Mouse (Mus musculus) neural tube, embryonic 13.5 days (tissue): Measurements from ENCODE around the gene Lamb3. TPM values are rescaled to one million over a fixed set of nuclear protein-coding genes. Genes with fewer than 3 reads are reported as not detected.

Experiments used
- ATAC-seq: fragments of 200-750 bp; cut with Nextera tagmentation; 2 replicates; pipeline ENCODE4 v1.8.0; 2017; ENCODE audit warnings: low read depth, mild to moderate bottlenecking, moderate TSS enrichment, moderate library complexity
- H3K27ac ChIP-seq: fragments of 300-500 bp; sonication (generic); replicated peaks from 2 replicates; pipeline ENCODE4 v1.5.1; 2015; ENCODE audit warnings: moderate library complexity, mild to moderate bottlenecking, inconsistent platforms
- H3K27me3 ChIP-seq: fragments of 300-500 bp; sonication (generic); 2 replicates; pipeline ENCODE4 v1.6.1; 2015; ENCODE audit warnings: mild to moderate bottlenecking, inconsistent platforms
- H3K36me3 ChIP-seq: fragments of 300-500 bp; sonication (generic); 2 replicates; pipeline ENCODE4 v1.6.1; 2015; ENCODE audit warnings: mild to moderate bottlenecking, inconsistent platforms
- H3K4me1 ChIP-seq: fragments of 300-500 bp; sonication (generic); replicated peaks from 2 replicates; pipeline ENCODE4 v1.6.1; 2015; ENCODE audit warnings: inconsistent platforms
- H3K4me2 ChIP-seq: fragments of 300-500 bp; sonication (generic); 2 replicates; pipeline ENCODE4 v1.6.1; 2015; ENCODE audit warnings: inconsistent platforms, mild to moderate bottlenecking, moderate library complexity
- H3K4me3 ChIP-seq: fragments of 300-500 bp; sonication (generic); 2 replicates; pipeline ENCODE4 v1.5.1; 2015; ENCODE audit warnings: mild to moderate bottlenecking, inconsistent platforms
- H3K9ac ChIP-seq: fragments of 300-500 bp; sonication (generic); 2 replicates; pipeline ENCODE4 v1.6.1; 2015; ENCODE audit warnings: moderate library complexity, mild to moderate bottlenecking, inconsistent platforms
- H3K9me3 ChIP-seq: fragments of 300-500 bp; sonication (generic); 2 replicates; pipeline ENCODE4 v1.6.1; 2016; ENCODE audit warnings: inconsistent platforms
- WGBS: fragments of 180-500 bp; shearing (Covaris S2); methylation state at CpG from one replicate; pipeline ENCODE4 v1.1.7; 2015; 5-methylcytosine and 5-hydroxymethylcytosine counted together
- polyA plus RNA-seq: library from polyadenylated mRNA; unstranded; fragments of >200 nt; fragmentation: Nextera tagmentation; extraction: Ambion mirVana; gene quantifications from 2 replicates; pipeline ENCODE4 v1.2.1, GENCODE M21; 2015

Lamb3 gene
- polyA plus RNA-seq, 1 experiment from 2014 or later: 0.74 TPM

DNA sequence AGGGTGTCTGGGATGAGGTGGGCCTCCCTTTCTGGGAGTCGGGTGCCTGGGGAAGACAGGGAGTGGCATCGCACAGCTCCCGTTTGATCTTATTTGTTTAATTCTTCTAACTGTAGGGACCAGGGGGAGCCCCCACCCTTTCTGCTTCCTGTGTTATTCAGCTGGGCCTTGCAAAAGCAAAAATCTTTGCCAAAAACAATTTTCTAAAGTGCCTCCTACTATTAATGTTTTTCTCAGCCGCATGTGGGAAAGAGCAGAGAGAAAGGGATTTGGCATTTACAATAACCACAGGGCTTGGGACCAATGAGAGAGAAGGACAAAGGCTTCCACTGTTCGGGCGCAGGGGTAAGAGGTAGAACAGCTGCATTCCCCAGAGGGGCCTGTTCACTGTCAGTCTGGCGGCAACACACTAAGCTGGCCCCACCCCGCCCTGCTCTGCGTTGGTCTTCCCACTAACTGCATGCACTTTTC is 18.3 kb upstream of the Lamb3 start:
- Histone ChIP-seq H3K9ac (no peak overlapping the region), H3K9me3 (no peaks in the 10 kb centered on the region), H3K4me2 (no peak overlapping the region), H3K4me1 (peaks cover 15% of the 10 kb centered on the region), H3K27ac (peak overlapping the region; percentile 61), H3K4me3 (no peak overlapping the region), H3K27me3 (no peaks in the 10 kb centered on the region), H3K36me3 (no peaks in the 10 kb centered on the region)
- peak; percentile 89 for ATAC-seq
- 30% methylated on average over 9 of the region's 9 CpGs for WGBS

DNA sequence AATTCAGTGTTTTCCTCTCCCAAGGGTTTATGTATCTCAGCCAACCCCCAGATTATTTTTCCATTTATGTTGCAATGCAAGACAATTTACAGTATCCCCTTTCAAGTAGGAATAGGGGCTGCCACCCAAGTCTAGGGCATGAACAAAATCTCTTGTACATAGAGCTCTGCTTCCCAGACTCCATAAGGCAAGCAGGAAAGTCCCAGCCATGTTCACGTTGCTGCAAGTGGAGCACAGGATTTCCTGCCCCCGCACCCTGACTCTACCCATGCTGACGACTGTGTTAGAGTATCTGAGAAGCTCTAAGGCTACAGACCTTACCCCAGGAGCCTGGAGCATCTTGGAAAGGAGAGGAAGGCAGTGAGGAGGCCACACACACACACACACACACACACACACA is 17.7 kb upstream of the Lamb3 start:
- no peak overlapping the region for H3K9ac ChIP-seq
- H3K4me2 ChIP-seq: no peak overlapping the region
- peak overlapping the region; percentile 61 for H3K27ac ChIP-seq
- no peak overlapping the region for H3K4me3 ChIP-seq
- WGBS: 69% methylated on average over 3 of the region's 3 CpGs
- H3K27me3 ChIP-seq: no peaks in the 10 kb centered on the region
- H3K9me3 ChIP-seq: no peaks in the 10 kb centered on the region
- ATAC-seq: no peak
- H3K4me1 ChIP-seq: peaks cover 15% of the 10 kb centered on the region
- H3K36me3 ChIP-seq: no peaks in the 10 kb centered on the region

DNA sequence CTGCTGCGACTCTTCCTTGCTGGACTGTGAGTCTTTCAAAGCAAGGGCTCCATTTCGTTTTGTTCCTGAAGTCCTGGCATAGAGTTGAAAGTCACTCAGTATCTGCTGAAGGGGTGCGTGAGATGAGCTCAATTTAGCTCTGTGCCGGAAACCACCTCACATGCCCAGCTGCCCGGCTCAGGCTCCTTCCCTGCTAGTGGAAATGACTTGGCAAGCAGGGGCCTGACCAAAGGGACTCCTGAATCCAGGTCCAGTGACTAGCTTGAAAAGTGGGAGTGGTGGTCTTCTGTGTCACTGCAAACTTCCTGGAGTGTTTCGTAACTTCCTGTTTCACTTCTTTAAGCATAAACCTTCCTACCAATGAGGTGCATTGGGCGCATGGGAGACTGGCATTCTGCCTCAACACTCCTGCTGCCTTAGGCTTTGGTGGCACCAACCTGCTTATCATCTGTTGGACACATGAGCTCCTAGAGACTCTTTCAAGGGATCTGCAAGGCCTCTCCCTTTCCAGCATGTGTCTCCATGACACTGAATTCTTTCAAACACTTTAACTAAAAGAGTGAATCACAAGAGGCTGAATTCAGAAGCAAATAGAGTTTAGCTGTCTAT is 15.7 kb upstream of the Lamb3 start:
- H3K4me2 ChIP-seq: no peak overlapping the region
- H3K9me3 ChIP-seq: no peaks in the 10 kb centered on the region
- ATAC-seq: no peak
- no peaks in the 10 kb centered on the region for H3K36me3 ChIP-seq
- H3K27ac ChIP-seq: no peak overlapping the region
- no peak overlapping the region for H3K4me3 ChIP-seq
- 92% methylated on average over 7 of the region's 7 CpGs for WGBS
- no peaks in the 10 kb centered on the region for H3K27me3 ChIP-seq
- H3K4me1 ChIP-seq: peaks cover 15% of the 10 kb centered on the region
- no peak overlapping the region for H3K9ac ChIP-seq

DNA sequence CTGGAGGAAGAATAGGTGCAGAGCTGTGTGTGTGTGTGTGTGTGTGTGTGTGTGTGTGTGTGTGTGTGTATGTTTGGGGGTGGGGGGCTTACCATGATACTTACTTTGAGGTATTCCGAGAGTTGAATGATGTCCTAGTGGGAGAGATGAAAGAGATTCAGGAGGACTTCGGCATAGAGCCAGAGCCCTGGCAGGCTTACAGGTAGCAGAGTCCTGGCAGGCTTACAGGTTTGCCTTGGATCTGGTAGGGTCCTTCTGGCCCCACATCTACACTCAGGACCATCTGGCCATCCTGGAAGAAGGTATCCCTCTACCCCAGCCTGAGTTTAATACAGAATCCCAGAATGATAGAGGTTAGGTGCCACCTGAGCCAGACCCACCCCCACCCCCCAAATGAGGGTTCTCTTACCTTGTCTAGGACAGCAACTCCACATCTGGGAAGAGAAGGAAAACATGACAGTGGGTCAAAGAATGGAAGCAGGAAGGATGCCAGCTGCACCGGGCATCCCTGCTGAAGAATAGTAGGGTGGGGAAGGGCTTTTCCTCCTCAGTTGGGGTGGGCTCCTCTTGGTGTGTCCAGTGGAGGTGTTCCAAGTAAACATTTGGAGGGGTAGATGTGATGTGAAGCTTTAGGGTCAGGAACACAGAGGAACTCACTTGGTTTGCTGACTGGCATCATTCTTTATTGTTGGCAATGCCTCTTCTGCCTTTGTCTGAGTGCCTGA is 12.9 kb upstream of the Lamb3 start:
- ATAC-seq: no peak
- Histone ChIP-seq H3K4me1 (peaks cover 3% of the 10 kb centered on the region), H3K27ac (no peak overlapping the region), H3K4me3 (no peak overlapping the region), H3K9me3 (no peaks in the 10 kb centered on the region), H3K27me3 (no peaks in the 10 kb centered on the region), H3K36me3 (no peaks in the 10 kb centered on the region), H3K9ac (no peak overlapping the region), H3K4me2 (no peak overlapping the region)
- 85% methylated on average over 3 of the region's 3 CpGs for WGBS

DNA sequence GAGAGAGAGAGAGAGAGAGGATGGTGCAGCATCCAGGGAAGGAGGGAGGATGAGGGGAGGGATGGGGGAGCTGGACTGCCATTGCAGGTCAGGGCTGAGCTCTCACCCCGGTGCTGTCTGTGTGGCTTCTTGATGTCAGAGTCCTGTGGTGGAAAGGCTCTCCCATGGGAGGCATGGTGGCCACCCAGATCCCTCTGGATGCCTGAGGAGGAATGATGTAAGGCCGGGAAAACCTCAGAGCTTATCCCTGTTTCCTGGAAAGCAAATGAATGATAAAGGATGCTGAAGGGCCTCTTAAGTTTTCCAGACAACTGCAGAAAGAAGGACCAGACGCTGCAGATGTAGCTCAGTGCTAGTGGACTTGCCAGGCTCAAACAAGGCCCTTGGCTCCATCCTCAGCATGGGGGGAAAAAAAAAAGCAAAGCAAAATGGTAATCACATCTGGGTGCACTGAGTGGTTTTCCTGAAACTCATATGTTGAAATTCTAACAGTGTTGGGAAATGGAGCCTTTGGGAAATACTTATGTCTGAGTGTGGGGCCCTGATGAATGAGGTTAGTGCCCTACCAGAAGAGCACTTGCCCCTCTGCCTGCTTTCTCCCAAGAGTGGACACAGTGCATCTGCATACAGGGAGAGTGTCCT is 12.2 kb upstream of the Lamb3 start:
- no peaks in the 10 kb centered on the region for H3K27me3 ChIP-seq
- ATAC-seq: no peak
- no peak overlapping the region for H3K4me3 ChIP-seq
- no peaks in the 10 kb centered on the region for H3K9me3 ChIP-seq
- WGBS: 73% methylated on average over 3 of the region's 3 CpGs
- H3K27ac ChIP-seq: no peak overlapping the region
- H3K4me1 ChIP-seq: no peaks in the 10 kb centered on the region
- no peak overlapping the region for H3K4me2 ChIP-seq
- H3K36me3 ChIP-seq: no peaks in the 10 kb centered on the region
- H3K9ac ChIP-seq: no peak overlapping the region

DNA sequence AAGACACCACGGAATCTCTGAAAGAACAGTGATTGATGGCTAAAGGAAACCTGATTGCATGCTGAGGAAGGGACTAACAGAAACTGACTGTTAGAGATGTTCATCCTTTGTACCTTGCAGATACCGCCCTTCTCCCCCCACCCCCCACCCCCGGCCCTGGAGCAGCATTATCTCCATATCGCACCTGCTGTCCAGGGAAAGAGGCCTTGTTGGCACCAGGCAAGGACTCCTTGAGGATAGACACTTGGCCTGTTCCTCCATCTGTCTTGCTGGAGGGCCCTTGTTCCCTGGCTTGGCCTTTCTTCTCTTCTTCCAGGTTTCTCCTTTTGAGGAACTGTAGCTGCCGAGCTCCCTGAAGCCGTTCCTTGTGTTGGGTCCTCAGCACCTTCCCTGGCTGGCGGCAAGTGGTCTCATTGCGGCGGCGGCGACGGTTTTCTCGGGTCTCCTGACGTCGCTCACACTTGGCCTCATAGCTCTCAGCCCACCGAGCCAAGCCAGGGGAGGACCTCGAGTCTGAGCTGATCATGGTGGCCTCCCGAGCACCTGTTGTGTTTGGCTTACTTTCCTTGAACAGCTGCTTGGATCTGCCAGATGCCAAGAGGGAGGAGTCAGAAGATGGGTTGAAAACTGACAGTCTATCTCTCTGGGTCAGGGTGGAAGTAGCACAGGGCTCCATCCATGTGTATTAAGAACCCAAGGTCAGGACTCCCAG is 9.8 kb upstream of the Lamb3 start:
- Histone ChIP-seq H3K4me3 (no peak overlapping the region), H3K4me2 (no peak overlapping the region), H3K9me3 (no peaks in the 10 kb centered on the region), H3K4me1 (no peaks in the 10 kb centered on the region), H3K27me3 (no peaks in the 10 kb centered on the region), H3K9ac (no peak overlapping the region), H3K36me3 (no peaks in the 10 kb centered on the region), H3K27ac (no peak overlapping the region)
- no peak for ATAC-seq
- 91% methylated on average over 18 of the region's 18 CpGs for WGBS

DNA sequence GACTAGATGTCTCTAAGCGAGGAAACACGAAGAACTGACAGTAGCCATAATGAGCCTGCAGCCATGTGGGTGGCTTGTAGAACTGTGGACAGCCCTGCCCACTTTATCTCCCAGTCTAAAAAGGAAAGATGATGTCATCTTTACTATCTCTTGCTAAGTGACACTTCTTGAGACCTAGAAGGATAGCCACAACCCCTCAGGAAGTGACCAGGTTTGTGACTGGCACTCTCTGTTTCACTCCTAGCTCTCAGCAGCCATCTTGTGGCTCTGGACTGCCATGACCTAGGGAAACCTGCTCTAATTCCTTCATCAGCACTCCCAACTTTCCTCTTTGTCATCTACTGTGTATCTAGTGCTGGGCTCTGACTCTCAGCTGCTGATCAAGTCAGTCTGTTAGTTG is 9.2 kb upstream of the Lamb3 start:
- H3K9ac ChIP-seq: no peak overlapping the region
- H3K4me2 ChIP-seq: no peak overlapping the region
- no peak for ATAC-seq
- H3K4me1 ChIP-seq: no peaks in the 10 kb centered on the region
- no peaks in the 10 kb centered on the region for H3K9me3 ChIP-seq
- H3K4me3 ChIP-seq: no peak overlapping the region
- H3K36me3 ChIP-seq: no peaks in the 10 kb centered on the region
- WGBS: 78% methylated on average over 2 of the region's 2 CpGs
- no peak overlapping the region for H3K27ac ChIP-seq
- no peaks in the 10 kb centered on the region for H3K27me3 ChIP-seq

DNA sequence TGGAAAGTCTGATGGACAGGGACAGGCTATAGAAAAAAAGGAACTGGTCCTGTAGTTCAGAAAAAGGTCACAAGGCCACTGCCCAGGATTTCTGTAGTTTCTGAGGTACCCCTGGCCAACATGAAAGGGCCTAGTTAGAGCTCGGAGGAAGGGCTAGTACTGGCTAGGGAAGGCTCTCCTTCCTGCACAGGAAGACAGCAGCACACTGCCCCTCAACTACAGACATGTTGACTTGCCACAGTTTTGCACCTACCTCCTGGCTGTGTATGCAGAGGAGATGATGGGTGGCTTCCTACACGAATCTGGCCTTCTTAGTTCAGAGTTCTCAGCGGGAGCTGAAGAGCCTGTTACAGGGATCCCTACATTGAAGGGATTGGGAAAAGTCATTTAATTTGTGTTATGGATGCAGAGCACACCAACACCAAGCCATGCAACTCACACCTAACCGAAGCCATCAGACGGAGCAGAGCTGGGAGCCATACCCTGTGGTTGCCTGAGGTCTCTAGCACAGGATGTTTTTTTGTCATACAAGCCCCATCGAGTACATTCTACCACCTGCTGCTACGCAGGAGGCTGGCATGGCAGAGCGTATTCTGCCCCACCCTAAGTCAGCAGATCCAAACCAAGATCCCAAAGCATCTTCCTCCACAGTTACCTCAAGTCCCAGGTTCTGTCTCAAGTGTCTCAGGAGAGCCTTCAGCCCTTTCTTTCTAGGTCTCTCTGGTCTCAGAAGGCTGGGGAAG is 6.7 kb upstream of the Lamb3 start:
- 88% methylated on average over 8 of the region's 8 CpGs for WGBS
- H3K36me3 ChIP-seq: no peaks in the 10 kb centered on the region
- H3K27me3 ChIP-seq: no peaks in the 10 kb centered on the region
- H3K27ac ChIP-seq: no peak overlapping the region
- ATAC-seq: no peak
- no peaks in the 10 kb centered on the region for H3K4me1 ChIP-seq
- H3K4me3 ChIP-seq: no peak overlapping the region
- no peaks in the 10 kb centered on the region for H3K9me3 ChIP-seq
- H3K9ac ChIP-seq: no peak overlapping the region
- no peak overlapping the region for H3K4me2 ChIP-seq

DNA sequence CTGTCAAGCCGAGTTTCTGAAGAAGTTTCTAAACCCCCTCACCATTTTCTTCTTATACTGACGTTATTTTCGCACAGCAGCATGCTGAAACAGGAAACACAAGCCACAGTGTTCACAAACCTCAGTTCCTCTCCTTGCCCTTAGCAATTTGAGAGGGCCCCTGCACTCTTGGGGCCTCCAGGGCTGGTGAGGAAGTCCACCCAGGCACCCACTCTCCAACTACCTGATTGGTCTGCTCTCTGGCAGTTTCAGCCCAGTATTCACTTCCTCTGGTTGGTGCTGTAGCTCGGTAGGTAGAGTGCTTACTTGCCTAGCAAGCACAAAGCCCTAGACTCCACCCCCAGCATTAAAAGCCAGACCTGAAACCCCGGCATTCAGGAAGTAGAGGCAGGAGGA is 6.1 kb upstream of the Lamb3 start, which contains the start of gene Traf3ip3:
Traf3ip3 (minus strand) TSS at position 321 of the 396 bp plus-strand sequence.
- WGBS: 59% methylated on average over 5 of the region's 5 CpGs
- Histone ChIP-seq H3K4me2 (no peak within 1 kb of the TSS), H3K27me3 (no peaks in the 10 kb centered on the region), H3K4me1 (no peaks in the 10 kb centered on the region), H3K4me3 (no peak within 1 kb of the TSS), H3K9ac (no peak within 1 kb of the TSS), H3K36me3 (no peaks in the 10 kb centered on the region), H3K27ac (no peak within 1 kb of the TSS), H3K9me3 (no peaks in the 10 kb centered on the region)
- no peak for ATAC-seq

DNA sequence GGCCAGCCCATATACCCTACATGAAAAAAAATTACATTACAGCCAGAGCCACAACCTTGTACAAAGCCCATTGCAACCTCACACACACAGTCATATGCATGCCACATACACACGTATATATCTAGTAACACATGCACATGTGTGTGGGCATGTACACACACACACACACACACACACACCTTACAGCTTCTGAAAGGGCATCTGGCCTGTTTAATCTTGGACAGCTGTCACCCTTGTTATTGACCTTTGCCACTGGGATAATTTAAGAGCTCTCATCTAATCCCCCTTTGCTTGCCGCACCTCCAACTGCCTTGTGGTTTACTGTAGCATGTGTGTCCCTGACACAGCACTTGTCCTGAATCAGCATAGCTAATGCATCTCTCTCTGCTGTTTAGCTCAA is 3.7 kb upstream of the Lamb3 start:
- no peaks in the 10 kb centered on the region for H3K4me1 ChIP-seq
- WGBS: 74% methylated on average over 2 of the region's 2 CpGs
- no peak for ATAC-seq

DNA sequence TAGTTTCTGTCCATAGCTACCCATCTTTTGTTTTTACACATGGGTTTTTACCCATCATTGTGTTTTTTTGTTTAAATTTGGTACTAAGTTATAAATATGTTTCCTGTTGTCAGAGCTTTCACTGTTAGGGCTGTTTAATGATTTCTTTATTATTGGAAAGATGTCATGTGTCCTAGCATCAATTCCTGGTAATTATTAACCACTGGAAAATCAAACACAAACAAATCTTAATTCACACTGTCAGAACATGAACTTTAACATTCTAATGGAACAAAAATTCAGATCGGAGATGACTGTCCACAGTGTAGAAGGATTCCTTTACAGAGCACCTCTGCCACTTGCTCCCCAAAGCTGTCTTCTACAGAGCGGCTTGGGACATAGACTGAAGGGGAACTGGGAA is 2.1 kb upstream of the Lamb3 start:
- Histone ChIP-seq H3K9me3 (no peaks in the 10 kb centered on the region), H3K27ac (no peak overlapping the region), H3K9ac (no peak overlapping the region), H3K4me2 (no peak overlapping the region), H3K4me1 (no peaks in the 10 kb centered on the region), H3K36me3 (no peaks in the 10 kb centered on the region), H3K27me3 (no peaks in the 10 kb centered on the region), H3K4me3 (no peak overlapping the region)
- no peak for ATAC-seq
- 93% methylated on average over 2 of the region's 2 CpGs for WGBS

More for the DNA sequence above, 3.7 kb upstream of the Lamb3 start:
- Histone ChIP-seq H3K36me3 (no peaks in the 10 kb centered on the region), H3K9me3 (no peaks in the 10 kb centered on the region), H3K9ac (no peak overlapping the region), H3K4me3 (no peak overlapping the region), H3K27me3 (no peaks in the 10 kb centered on the region), H3K27ac (no peak overlapping the region), H3K4me2 (no peak overlapping the region)
